Mouse (Mus musculus) erythroblast, embryonic 14.5 days (primary cell): ENCODE measurements around the gene Pofut1.

Source experiments
- GATA1 ChIP-seq: IDR thresholded peaks from 2 replicates; pipeline ENCODE4 v1.6.1; 2012; ENCODE audit warnings: low read length, inconsistent platforms, mixed read lengths
- TAL1 ChIP-seq: IDR thresholded peaks from 3 replicates; pipeline ENCODE4 v1.6.1; 2012; ENCODE audit warnings: low read length, inconsistent platforms, mixed read lengths

GRCm38 (mm10) chr2:153241250-153242014 lies at the start of gene Pofut1, which contains the start of gene Plagl2:
- TF ChIP-seq TAL1 (no peak), GATA1 (no peak)
